Mouse (Mus musculus) gastrocnemius, postnatal 10 days (tissue): ENCODE measurements around the gene Gsta2. TPM values are rescaled to one million over a fixed set of nuclear protein-coding genes. Genes with fewer than 3 reads are reported as not detected.
"Not testable (repeated sequence)": the region's sequence is repeated elsewhere in the genome, so short reads cannot be mapped to it uniquely, and the experiment has no call there.

Experiments used
- DNase-seq: peaks from one replicate; pipeline ENCODE4 v3.0.0; 2021; ENCODE audit warnings: mixed read lengths
- total RNA-seq, 2 experiments: library from RNA; stranded (reverse); gene quantifications; 2 replicates each; pipeline ENCODE4 v1.2.3; 2021

Gene Gsta2
- total RNA-seq, 2 experiments from 2014 or later, result not detected

DNA sequence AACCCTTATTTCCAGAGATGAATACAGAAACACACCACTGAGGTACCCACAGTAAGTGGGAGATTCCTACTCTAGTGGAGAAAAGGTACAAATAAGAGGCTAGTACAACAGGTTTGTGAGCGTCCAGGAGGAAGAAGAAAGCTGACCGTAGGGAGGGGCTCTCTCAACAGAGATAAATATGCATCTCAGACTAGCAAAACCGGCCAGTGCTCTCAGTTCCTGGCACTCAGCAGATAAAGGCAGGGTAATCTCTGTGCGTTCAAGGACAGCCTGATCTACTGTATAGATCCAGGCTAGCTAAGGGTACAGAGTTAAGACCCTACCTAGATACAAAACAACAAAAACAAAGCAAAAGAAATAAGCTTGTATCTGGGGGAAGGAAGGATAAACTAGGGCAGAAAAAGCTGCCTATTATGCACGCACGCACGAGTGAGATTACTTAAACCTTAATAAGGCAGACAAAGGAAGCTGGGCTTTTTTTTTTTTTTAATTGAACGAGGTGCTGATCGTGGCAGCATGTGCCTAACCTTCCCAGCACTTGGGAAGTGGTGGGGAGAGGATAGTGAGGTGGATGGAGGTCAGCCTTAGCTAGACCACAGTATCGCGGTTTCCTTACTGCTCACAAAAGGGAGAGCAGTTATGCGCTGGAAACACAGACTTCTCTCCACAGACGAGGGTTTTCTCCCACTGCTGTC is 10.4 kb upstream of the Gsta2 start:
- no peak for DNase-seq

DNA sequence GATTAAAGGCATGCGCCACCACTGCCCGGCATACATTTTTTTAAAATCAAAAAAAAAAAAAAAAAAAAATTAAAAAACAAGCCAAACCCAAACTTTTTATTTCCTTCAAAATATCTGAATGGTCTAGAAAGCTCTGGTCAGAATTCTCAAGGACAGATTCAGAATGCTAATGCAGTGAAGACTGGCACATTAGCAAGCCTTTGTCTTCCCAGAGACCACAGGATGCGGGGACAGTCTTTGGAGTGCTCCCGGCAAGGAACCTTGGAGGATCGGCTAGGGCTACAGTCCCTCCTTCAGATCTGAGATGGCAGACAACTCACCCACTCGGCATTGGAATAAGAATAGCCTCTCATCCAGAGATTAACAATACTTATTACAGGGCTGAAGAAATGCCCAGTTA is 9.1 kb upstream of the Gsta2 start:
- DNase-seq, result no peak

DNA sequence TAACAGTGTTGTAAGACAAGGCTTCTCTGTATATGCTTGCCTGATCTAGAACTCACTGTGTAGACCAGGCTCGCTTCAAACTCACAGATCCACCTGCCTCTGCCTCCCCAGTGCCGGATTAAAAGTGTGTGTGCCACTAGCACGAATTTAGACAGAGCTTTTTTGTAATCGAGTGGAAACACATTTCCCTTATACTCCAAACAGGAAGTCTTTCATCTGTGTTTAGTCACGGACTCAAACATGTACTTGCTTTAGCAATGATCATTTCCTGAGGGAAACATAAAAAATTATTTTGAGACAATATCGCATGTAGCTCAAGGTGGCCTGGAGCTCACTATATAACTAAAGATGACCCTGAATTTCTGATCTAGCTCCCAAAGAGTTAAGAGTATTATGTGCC is 7.8 kb upstream of the Gsta2 start:
- no peak for DNase-seq

DNA sequence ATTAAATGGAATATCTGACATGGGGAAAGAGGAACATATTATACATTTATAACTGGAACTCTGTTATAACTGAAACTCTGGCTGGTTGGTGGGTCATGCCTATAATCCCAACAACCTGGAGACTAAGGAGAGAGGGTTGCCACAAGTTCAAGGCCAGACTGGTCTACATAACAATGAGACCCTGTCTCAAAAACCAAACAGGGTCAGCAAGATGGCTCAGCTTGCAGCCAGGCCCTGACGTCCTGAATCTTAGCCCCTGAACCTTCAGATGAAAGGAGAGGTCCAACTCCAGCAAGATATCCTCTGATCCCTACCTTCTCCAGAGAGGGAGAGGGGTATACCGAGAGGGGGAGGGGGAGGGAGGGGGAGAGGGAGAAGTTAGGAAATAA is 4.9 kb upstream of the Gsta2 start:
- no peak for DNase-seq

DNA sequence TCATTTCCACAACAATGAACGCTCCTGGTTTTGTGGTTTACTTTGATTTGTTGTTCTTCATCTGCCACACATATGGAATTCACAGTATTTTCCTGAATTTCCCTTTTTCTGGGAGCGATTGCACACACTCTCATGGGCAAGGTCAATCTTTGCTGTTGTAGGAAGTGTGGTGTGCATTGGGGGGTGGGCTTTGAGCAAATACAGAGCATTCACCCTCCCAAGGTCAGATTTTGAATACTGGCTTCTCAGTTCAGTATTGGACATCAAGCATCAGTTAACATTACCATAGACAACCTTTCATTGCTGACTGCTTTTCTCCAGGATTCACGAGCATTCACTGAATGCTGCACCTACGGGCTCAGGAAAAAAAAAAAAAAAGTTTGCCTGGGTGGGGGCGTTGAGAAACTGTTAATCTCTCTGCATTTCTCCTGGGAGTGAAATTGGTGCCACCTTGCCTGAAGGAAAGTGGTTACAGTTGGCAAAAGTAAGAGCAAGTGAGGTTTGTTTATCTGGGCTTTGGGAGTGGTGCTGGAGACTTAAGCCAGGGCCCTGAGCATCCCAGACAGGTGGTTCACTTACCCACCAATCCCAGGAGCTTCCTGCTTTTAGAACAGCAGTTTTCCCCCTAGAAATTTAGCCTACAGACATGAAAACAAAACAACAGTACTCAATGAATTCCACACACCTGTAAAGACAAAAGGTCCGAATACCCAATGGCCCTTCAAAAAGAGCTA is 4.3 kb upstream of the Gsta2 start:
- DNase-seq, result no peak

DNA sequence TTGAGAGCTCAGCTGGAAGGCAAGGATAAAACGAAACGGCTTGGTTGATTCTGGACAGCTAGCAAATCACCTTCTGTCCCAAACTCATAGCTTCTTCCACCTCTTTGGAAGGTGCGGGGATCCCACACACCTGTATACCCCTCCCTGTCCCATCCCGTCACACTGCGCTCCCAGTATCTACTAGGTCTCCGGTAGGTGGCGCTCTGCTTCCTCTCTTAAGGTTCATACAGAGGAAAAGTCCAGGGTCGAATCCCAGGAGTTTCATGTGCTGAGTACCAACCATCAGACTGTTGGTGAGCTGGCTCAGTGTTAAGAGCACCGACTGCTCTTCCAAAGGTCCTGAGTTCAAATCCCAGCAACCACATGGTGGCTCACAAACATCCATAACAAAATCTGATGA is 2.5 kb upstream of the Gsta2 start:
- DNase-seq, result peak; percentile 70

DNA sequence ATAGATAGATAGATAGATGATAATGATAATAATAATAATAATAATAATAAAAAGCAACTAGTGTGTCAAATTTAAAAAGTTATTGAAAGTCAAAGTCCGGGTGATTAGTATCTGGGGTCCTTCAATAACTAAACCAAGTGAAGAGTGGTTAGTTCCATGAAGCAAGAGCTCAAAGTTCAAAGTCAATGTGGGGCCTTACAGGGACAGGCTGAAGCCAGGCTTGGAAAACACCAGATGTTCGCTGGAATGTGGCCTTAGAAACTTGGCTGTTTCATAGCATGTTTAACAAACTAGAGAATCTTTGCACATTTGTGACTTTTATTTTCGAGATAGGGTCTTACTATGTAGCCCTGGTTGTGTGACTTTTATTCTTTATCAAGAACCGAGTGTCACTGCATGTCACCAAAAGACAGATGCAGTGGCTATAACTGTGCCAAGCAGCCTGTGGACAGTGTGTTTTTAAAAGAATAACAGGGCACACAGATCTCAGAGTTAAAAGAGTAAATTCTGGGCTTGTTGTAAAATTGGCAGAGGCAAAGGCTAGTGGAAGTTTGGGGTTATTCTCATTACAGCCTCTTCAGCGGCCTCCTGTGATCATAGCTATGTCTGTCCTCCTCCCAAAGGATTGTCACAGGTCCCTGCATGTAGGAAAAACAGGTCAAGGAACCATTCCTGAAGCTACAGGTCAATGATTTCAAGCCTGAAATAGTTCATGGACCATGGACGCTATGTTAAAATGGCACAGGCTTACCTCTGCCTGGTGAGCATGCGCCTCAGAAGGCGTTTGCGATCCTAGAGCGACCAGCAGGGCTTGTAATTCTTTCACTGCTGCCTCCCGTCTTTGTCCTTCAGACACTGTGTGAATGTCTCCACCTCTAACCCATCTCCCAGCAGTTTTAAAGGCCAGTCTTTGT is 666 bp downstream of the Gsta2 start:
- DNase-seq, result no peak

DNA sequence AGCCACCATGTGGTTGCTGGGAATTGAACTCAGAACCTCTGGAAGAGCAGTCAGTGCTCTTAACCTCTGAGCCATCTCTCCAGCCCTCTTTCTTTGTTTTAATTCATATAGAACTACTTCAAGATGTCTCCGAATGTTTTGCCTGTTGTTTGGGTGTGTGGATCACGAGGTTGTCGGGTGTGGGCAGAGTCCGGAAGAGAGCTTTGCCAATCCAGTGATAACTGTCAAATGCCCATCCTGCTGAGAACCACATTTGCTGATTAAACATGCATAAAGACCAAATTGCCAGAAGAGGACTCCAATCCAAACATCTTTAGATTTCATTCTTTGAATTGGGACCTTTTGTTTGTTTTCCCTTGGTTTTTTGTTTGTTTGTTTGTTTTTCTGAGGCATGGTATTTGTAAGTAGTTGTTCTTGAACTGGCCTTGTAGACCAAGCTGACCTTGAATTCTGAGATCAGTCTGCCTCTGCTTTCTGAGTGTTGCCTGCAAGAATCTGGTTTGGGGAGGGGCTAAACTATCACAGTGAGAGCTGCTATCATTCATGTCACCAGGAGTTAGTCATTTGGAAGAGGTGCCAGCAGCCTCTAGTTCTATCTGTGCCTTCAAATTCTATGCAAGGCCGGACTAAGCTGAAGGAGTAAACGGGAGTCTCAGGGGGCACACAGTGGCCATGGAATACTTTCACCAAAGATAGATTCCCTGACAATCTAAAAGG is 3.9 kb downstream of the Gsta2 start:
- no peak for DNase-seq

DNA sequence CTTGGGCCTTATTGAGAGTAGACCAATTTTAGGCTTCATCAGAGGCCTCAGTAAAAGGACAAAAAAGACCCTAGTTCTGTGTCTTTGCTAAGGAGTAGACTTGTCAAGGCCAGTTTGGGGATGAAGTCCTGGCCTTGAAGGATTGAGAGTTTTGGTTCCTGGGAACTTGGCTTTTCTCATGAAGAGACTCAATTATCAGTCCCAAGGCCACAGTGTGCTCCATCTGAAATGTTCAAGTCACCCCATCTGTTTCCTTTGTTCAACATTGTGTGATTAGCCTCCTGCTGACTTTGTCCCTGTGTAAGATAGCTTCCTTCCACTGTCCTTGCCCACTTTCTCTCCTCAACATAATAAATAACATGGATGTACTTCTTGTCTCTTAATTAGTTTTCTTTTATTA is 5.6 kb downstream of the Gsta2 start:
- DNase-seq, result not testable (repeated sequence)

DNA sequence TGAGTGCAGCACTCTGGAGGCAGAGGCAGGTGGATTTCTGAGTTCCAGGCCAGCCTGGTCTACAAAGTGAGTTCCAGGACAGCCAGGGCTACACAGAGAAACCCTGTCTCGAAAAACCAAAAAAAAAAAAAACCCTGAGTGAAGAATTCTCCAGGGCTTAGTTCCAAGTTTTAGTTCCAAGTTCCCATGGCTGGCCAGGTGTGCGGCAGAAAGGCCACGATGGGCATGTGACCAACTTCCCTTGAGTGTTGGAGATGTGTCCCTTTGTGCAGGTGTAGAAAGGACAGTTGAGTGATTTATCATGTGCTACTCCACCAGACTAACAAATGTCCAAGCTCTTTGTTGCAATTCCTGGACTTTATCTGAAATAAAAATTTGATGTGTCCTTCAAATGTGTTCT is 6.4 kb downstream of the Gsta2 start:
- not testable (repeated sequence) for DNase-seq

DNA sequence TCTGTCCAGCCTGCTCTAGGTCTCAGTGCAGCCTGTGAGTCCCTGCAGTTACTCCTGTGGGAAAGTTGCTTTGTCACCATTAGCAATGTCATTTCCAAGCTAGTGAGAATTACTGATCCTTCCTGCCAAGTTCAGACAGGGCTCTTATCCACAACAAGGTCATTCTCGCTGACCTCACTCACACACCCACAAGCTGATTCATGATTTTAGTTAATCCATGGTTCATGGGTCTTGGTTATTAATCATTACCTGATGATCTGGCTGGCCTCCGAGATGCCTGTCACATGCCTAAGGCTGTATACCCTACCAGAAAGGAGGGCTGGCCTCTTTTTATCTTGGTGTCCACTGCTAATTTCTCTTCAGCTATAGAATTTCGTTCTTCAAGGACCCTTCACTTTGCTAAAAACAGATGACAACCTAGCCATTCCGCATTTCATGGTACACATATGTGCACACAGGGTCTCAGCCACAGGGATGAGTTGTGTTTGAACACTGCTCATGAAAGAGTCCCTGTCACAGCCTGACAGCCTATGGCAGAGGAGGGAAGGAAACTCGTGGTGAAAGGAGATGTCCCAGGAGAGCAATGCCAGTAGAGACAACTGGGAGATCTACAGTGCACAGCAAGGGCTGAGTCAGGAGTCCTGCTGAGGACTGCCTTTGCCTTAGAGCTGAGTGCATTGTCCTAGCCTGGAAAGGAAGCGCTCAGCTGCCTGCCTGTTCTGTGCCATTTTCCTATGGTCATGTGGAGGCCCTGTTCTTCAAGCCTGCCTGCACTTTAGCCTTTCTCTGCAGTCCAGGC is 7.2 kb downstream of the Gsta2 start:
- DNase-seq, result not testable (repeated sequence)

DNA sequence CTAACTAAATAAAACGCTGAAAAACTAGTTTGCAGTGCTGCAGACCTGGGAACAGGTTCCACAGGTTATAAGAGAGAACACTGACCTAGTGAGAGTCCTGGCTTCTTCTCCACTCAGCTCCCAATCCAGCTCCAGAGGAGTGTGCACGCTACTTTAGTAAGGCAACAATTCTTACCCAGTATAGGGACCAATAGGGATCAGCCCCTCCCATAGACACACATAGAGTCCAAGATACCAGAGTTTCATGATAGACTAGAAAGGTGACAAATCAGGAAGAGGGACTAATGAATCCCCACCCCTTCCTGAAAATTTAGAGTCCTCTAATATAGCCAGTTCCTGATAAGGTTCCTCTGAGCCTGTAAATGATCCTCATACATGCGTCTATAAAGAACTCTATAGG is 8.6 kb downstream of the Gsta2 start:
- no peak for DNase-seq

DNA sequence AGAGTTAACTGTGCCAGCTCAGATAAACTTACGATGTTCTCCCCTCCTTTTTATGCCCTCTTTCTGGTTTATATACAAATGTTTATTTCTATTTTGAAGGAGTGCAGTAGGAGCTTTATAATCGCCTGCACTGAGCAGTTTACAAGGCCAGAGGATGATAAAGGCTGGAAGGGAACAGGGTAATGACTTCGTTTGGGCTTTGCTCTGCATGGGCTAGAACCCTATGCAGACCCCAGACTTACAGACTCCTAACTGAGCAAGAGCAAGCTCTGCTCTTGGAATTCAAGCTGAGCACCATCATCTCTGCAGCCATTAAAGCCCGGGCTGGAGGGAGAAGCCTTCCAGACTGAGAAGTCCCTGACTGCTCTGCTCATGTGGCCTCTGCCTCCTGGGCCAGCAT is 10.4 kb downstream of the Gsta2 start:
- DNase-seq, result not testable (repeated sequence)

DNA sequence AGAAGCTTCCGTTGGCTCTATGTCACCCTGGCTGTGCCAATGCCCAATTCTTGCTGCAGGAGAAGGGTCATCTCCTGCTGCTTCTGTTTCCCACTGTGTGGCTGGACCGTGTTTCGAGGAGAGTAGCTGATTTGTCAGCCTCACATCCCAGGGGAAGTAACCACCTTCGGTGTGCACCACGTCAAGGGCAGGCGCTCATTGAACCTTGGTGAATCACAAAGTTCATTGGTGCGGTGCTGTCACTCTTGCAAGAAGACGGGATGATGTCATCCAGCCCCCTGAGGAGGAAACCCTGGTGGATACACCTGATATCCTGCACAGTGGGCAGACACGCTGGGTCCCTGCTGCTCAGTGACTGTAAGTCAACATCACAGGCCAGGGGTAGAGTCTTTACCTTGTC is 12.5 kb downstream of the Gsta2 start:
- not testable (repeated sequence) for DNase-seq

DNA sequence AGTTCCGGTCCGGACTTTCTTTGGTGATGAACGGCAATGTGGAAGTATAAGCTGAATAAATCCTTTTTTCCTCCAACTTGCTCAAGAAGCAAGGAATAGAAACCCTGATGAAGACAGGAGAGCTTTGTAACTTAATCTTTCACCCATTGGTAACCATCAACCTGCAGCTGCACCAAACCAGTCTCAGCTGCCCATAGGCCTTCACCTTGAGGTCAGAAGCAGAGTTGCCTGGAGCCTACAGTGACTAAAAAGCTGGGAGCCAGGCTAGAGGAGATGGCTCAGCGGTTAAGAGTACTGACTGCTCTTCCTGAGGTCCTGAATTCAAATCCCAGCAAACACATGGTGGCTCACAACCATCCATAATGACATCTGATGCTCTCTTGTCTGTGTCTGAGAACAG is 13.1 kb downstream of the Gsta2 start:
- DNase-seq, result not testable (repeated sequence)

DNA sequence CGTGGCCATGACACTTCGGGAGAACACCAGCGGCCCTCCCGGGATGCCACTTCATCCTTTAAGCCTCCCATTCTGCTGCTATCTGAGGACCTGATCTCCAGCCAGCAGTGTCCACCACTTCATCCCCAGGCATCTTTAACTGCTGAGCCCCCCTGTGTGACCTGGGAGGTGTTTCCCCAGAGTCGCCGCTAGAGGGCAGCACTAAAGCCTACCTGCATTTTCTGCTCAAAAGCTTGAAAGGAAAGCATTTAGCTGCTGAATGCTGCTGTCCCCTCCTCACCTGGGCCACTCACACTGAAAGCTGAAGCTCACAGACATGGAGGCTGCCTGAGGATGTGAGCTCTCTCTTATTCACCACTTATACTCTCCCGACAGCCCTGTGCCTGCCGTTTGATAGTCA is 15.3 kb downstream of the Gsta2 start:
- DNase-seq, result peak; percentile 55

DNA sequence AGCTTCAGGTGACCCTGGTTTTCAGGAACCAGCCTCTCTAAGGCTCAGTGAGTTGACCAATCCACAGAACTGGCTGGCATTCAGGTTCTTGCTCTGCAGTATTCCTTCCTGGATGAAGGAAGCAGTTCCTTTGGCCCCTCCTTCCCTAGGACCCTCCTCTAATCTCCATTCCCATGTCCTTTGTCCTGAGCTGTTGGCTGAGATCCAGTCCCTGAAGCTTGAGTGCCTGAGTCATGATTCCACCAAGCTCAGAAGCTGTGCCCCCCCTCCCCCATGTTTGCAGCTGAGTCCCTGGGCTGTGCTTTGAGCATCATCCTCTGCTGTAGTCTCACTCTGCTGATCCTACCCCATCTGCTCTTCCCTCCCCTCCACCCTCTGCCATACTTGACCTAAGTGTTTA is 18.5 kb downstream of the Gsta2 start:
- not testable (repeated sequence) for DNase-seq

DNA sequence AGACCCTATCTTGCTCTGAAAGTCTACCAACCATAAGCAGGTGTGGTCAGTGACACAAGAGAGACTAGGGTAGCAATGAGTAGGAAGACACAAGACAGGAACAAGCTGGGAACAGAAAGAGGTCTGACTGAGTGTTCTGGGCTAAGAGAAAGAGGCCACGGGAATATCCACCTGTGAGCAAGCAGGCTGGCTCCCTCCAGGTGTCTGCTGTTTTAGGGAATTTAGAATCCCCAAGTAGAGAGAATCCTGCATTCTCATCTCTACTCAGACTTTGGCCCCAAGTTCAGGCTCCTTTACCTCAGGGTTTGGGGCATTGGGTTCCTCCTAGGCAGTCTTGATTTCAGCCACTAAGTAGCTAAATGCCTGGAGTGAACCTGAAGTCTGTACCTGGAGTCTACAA is 28.3 kb downstream of the Gsta2 start, which contains the start of gene Omt2b:
Gene Omt2b, plus strand, starts transcription at position 301 of the 400 bp plus-strand sequence.
- not testable (repeated sequence) for DNase-seq

DNA sequence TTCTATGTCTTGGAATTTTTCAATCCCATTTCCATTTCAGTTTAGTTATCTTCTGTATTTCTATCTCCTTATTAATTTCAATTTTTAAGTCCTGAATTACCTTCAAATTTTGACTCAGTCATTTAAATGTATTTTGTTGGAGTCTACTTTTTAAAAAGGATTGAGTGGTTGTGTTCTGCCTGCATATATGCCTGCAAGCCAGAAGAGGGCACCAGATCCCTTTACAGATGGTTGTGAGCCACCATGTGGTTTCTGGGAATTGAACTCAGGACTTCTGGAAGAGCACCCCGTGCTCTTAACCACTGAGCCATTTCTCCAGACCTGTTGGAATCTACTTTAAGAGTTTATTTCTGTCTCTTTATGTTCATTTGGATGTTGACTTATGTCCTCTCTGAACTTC is 36.1 kb downstream of the Gsta2 start:
- DNase-seq, result no peak

DNA sequence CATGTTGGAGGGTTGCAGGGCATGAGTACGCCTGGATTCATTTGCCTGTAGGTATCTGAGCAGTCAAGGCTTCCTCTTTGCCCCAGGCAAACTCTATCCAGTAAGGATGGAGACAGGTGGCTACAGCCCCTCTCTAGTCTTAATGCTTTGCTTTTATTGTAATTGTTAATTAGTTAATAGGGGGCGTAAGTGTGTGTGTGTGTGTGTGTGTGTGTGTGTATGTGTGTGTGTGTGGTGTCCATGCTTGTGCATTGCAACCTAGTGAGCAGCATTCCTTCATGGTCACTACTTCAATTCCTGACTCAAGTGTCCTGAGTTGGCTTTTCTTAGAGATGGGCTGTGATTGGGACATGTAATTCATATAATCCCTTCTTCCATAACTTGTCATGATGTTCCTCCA is 40.9 kb downstream of the Gsta2 start, which contains the start of gene Omt2a:
Gene Omt2a, minus strand, starts transcription at position 101 of the 400 bp plus-strand sequence.
- no peak for DNase-seq

DNA sequence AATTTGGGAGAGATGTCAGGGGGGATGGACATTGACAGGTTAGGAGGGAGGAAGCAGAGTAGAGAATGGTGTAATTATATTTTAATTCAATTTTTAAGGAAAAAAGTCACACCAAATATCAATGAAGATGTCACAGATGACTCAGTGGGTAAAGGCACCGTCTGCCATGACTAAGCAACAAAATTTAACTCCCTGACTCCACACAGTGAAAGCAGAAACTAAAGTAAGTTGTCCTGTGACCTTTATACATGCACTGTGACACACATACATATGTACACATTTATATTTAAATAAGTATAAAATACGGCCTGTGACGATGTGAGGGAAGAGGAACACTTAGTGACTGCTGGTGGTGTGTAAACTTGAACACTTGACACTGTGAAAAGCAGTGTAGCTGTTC is 47.5 kb downstream of the Gsta2 start:
- not testable (repeated sequence) for DNase-seq
